Mouse (Mus musculus): ENCODE measurements at regions not wholly inside any gene's neighbourhood (a gene's known extent, or its start where the extent isn't known, plus 50 kb on each side); places are given as distances from the start of the nearest gene placed in this dataset.

- TF ChIP-seq EP300 (IDR thresholded peaks at IDR 0.05; ENCODE audit: insufficient read depth, low read depth, low read length) (no peak), POLR2A (IDR thresholded peaks at IDR 0.05; ENCODE audit: insufficient read depth, low read length) (no peak)
Observed at GRCm38 (mm10) chr13:39011696-39012095, 51.0 kb upstream of the Slc35b3 start.
